Mouse (Mus musculus) cortical plate, adult 2 months (tissue): ENCODE results near the gene Baz2b.

Experiments used
- CTCF ChIP-seq: fragments of 200-500 bp; IDR thresholded peaks from 2 replicates; pipeline ENCODE4 v1.5.1; 2011; ENCODE audit warnings: mild to moderate bottlenecking, control low read depth, low read length; ENCODE audit not compliant: insufficient read depth; ENCODE audit errors: extremely low read depth
- POLR2A ChIP-seq: fragments of 200-500 bp; IDR thresholded peaks from 2 replicates; pipeline ENCODE4 v1.6.1; 2011; ENCODE audit warnings: mild to moderate bottlenecking, low read length, control low read depth; ENCODE audit not compliant: insufficient read depth; ENCODE audit errors: extremely low read depth

GRCm38 (mm10) chr2:59992488-59993189 lies 217.0 kb downstream of the Baz2b start:
- TF ChIP-seq CTCF (no peak), POLR2A (no peak)
